Mouse (Mus musculus) midbrain, embryonic 16.5 days (tissue): ENCODE measurements at regions not wholly inside any gene's neighbourhood (a gene's known extent, or its start where the extent isn't known, plus 50 kb on each side); places are given as distances from the start of the nearest gene placed in this dataset.
A peak's percentile ranks its signal among the peaks of the same experiment; 100 is the strongest.

Experiments
- ATAC-seq: fragments of 200-750 bp; cut with Nextera tagmentation; 2 replicates; pipeline ENCODE4 v1.8.0; 2017; ENCODE audit warnings: moderate TSS enrichment
- H3K27ac ChIP-seq: fragments of 300-500 bp; sonication (generic); 2 replicates; pipeline ENCODE4 v1.5.1; 2014; ENCODE audit warnings: mild to moderate bottlenecking, low read length, mixed read lengths
- H3K27me3 ChIP-seq: fragments of 300-500 bp; sonication (generic); 2 replicates; pipeline ENCODE4 v1.6.1; 2014; ENCODE audit warnings: low read depth, low read length, mixed read lengths; ENCODE audit not compliant: control insufficient read depth, insufficient read depth
- H3K36me3 ChIP-seq: fragments of 300-500 bp; sonication (generic); 2 replicates; pipeline ENCODE4 v1.6.1; 2014; ENCODE audit warnings: mild to moderate bottlenecking, low read length, moderate library complexity, mixed read lengths; ENCODE audit not compliant: control insufficient read depth, insufficient read depth
- H3K4me1 ChIP-seq: fragments of 300-500 bp; sonication (generic); 2 replicates; pipeline ENCODE4 v1.6.1; 2014; ENCODE audit warnings: mild to moderate bottlenecking, low read length, mixed read lengths; ENCODE audit not compliant: control insufficient read depth, insufficient read depth
- H3K4me2 ChIP-seq: fragments of 300-500 bp; sonication (generic); 2 replicates; pipeline ENCODE4 v1.6.1; 2014; ENCODE audit warnings: mild to moderate bottlenecking, low read length, mixed read lengths
- H3K4me3 ChIP-seq: fragments of 300-500 bp; sonication (generic); 2 replicates; pipeline ENCODE4 v1.5.1; 2014; ENCODE audit warnings: low read depth, mild to moderate bottlenecking, low read length, moderate library complexity, mixed read lengths
- H3K9ac ChIP-seq: fragments of 300-500 bp; sonication (generic); 2 replicates; pipeline ENCODE4 v1.6.1; 2014; ENCODE audit warnings: low read depth, low read length, mixed read lengths
- H3K9me3 ChIP-seq: fragments of 300-500 bp; sonication (generic); replicated peaks from 2 replicates; pipeline ENCODE4 v1.6.1; 2014; ENCODE audit warnings: mild to moderate bottlenecking, low read length, mixed read lengths; ENCODE audit not compliant: control insufficient read depth, poor library complexity, severe bottlenecking
- WGBS: fragments of 180-500 bp; shearing (Covaris S2); extraction: QIAGEN DNeasy Blood & Tissue Kit; methylation state at CpG from one replicate; pipeline ENCODE4 v1.1.7; 2014; 5-methylcytosine and 5-hydroxymethylcytosine counted together

DNA sequence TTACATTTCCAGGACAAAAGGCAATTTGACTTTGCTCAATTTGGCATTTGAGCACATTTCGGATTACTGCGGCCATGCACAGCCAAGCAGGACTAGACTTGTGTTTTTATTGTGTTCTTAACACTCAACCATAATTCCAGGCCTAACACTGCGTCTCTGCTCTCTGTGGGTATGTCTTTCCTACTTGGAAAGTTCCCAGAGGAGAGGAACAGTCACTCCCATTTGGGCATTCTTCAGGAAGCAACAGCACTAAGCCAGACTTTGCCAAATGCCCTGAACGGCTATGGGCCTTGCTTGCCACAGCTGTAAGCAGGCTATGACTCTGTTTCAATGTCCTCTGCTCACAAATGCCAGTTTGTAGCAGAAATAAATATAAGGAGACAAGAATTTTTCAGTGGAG lies 56.5 kb upstream of the Pdk3 start:
- H3K9me3 ChIP-seq = no peaks in the 10 kb centered on the region
- WGBS = 78% methylated on average over 4 of the region's 4 CpGs
- H3K4me1 ChIP-seq = no peaks in the 10 kb centered on the region
- H3K4me2 ChIP-seq = no peak overlapping the region
- no peak overlapping the region for H3K4me3 ChIP-seq
- no peaks in the 10 kb centered on the region for H3K27me3 ChIP-seq
- no peak for ATAC-seq
- H3K9ac ChIP-seq = no peak overlapping the region
- no peaks in the 10 kb centered on the region for H3K36me3 ChIP-seq
- H3K27ac ChIP-seq = no peak overlapping the region

DNA sequence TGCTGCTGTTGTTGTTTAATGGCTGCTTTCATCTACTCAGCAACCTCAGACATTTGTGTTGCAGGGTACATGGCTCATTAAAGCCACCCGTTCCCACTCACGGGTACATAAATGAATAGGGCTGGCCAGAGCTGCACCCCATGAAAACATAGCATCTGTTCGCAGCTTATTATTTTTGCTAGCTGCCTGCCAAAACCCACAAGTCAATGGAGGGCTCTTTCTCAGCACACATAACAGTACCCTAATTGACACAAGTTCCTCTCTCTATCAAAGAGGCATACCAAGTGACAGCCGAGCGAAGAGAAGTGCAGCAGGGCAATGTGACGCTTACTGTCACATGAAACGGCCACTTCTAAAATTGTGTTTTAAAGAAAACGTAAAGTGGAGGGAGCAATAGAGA lies 57.0 kb upstream of the Pdk3 start:
- peak overlapping the region; percentile 25 for H3K4me3 ChIP-seq
- no peaks in the 10 kb centered on the region for H3K36me3 ChIP-seq
- no peaks in the 10 kb centered on the region for H3K9me3 ChIP-seq
- no peak overlapping the region for H3K27ac ChIP-seq
- peak; percentile 57 for ATAC-seq
- peak overlapping the region; percentile 45 for H3K4me2 ChIP-seq
- no peaks in the 10 kb centered on the region for H3K4me1 ChIP-seq
- 60% methylated on average over 8 of the region's 8 CpGs for WGBS
- no peaks in the 10 kb centered on the region for H3K27me3 ChIP-seq
- H3K9ac ChIP-seq = no peak overlapping the region

DNA sequence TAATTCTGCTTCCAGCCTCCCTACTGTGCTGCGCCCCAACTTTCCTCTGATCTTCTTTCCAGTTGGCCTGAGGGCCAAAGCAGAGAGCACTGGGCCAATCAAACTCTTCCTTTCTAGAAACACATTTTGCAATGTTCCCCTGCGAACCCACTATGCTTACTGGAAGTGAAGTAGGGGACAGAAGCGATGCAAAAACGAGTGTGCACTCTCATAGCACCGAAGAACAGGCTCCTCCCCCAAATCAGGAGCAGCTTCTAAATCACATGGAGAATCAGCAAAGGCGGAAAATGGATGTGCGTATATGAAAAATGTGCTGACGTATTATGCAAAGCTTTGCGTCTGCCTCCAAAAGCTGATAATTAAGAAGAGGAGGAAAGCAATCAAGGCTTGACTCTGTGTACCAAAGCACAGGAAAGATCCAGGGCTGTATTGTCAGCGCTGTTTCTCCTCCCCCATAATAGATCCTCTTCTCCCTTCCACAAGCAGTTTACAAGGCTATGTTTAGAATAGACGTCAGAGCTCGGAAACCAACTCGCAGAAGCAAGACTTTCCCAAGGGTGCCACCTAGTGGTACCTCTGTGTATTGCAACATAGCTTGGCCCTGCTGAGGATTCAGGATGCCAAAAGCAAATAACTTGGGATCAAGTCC lies 57.5 kb upstream of the Pdk3 start:
- WGBS = 42% methylated on average over 13 of the region's 13 CpGs

DNA sequence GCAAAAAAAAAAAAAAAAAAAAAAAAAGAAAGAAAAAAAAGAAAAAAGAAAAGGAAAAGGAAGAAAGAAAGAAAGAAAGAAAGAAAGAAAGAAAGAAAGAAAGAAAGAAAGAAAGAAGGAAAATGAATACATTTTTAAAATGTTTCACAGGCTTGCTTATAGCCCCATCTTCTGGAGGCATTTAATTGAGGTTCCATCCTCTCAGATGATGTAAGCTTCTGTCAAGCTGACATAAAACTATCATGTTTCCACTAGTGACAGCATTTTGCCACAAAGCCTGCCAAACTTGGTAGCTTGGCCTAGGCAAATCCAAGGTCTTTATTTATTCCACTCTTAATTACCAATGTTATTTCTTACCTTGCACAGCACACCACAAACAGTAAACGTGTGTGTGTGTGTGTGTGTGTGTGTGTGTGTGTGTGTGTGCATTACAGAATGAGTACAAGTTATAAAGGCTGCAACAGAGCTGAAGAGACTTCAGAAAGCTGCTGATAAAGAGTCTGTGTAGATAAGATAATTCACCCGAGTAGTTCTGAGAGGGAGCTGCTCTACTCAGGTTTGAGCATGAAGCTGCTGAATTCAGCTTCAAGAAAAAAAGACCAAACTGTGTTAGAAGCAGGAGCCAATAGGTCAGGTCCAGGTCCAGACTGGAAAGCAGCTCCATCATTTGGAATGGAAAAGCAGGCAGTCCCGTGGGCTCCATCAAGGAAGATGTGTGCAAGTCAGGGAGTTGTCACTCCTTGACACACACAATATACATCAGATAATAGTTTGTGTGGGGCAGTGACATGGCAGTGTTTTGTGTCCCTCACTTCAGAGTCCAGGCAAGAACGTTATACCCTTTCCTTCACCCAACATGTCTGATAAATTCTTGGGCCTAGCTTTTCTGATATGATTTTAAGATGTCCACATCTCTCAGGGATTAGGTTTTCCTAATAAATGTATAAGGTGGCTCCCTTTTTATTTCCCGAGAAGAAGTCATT lies 65.1 kb upstream of the Pdk3 start:
- Histone ChIP-seq H3K9ac (no peak overlapping the region), H3K27me3 (no peaks in the 10 kb centered on the region), H3K36me3 (no peaks in the 10 kb centered on the region), H3K27ac (no peak overlapping the region), H3K4me1 (no peaks in the 10 kb centered on the region), H3K9me3 (no peaks in the 10 kb centered on the region), H3K4me3 (no peak overlapping the region), H3K4me2 (no peak overlapping the region)
- ATAC-seq = no peak
- WGBS = 79% methylated on average over 5 of the region's 5 CpGs

More for the DNA sequence above, 57.5 kb upstream of the Pdk3 start:
- H3K9me3 ChIP-seq = no peaks in the 10 kb centered on the region
- H3K4me3 ChIP-seq = peak overlapping the region; percentile 25
- H3K36me3 ChIP-seq = no peaks in the 10 kb centered on the region
- H3K27ac ChIP-seq = peak overlapping the region; percentile 19; the same call in 1 of the 2 replicates
- peak overlapping the region; percentile 43; the same call in 1 of the 2 replicates for H3K9ac ChIP-seq
- no peaks in the 10 kb centered on the region for H3K4me1 ChIP-seq
- peak; percentile 95 for ATAC-seq
- H3K4me2 ChIP-seq = peak overlapping the region; percentile 45
- no peaks in the 10 kb centered on the region for H3K27me3 ChIP-seq

DNA sequence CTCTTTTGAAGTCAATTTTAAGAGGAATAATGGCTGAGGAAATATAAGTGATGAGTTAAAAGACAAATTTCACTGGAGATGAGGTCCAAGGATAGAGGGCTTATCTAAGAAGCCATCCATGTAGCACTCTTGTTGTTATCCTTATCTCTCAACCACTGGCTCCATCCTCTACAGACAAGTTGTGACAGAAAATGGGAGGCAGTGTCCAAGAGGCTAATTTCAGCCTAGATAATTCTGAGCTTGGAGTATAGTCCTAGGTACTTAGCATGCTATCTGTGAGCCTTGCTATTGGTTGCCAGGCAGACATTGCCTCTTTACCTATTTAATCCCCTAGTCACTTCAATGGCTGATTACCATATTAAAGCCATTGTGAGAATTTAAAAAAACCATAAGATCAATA lies 65.2 kb upstream of the AU015836 start:
- Histone ChIP-seq H3K27ac (no peak overlapping the region), H3K4me1 (no peaks in the 10 kb centered on the region), H3K4me3 (no peak overlapping the region), H3K9ac (no peak overlapping the region), H3K27me3 (no peaks in the 10 kb centered on the region), H3K9me3 (no peaks in the 10 kb centered on the region), H3K36me3 (no peaks in the 10 kb centered on the region), H3K4me2 (no peak overlapping the region)
- no peak for ATAC-seq

DNA sequence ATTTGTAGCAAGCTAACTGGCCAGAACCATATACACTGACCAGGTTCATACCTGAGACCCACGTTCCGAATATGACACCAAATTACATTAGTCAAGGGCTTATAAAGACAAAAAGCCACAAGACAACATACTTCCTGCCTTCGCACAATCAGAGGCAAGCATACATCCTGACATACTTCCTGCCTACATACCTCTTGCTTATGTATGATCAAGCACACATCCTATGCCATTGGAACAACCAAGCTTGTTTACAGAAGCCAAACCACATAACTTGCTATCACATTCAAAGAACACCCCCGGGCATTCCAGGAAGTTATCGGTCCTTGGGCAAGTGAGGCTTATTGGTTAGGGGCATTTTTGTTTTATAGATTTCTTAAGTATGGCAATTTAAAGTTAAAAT lies 62.9 kb upstream of the AU015836 start:
- Histone ChIP-seq H3K36me3 (no peaks in the 10 kb centered on the region), H3K27ac (no peak overlapping the region), H3K9me3 (no peaks in the 10 kb centered on the region), H3K4me1 (no peaks in the 10 kb centered on the region), H3K9ac (no peak overlapping the region), H3K4me3 (no peak overlapping the region), H3K4me2 (no peak overlapping the region), H3K27me3 (no peaks in the 10 kb centered on the region)
- 89% methylated on average over 5 of the region's 5 CpGs for WGBS
- no peak for ATAC-seq

DNA sequence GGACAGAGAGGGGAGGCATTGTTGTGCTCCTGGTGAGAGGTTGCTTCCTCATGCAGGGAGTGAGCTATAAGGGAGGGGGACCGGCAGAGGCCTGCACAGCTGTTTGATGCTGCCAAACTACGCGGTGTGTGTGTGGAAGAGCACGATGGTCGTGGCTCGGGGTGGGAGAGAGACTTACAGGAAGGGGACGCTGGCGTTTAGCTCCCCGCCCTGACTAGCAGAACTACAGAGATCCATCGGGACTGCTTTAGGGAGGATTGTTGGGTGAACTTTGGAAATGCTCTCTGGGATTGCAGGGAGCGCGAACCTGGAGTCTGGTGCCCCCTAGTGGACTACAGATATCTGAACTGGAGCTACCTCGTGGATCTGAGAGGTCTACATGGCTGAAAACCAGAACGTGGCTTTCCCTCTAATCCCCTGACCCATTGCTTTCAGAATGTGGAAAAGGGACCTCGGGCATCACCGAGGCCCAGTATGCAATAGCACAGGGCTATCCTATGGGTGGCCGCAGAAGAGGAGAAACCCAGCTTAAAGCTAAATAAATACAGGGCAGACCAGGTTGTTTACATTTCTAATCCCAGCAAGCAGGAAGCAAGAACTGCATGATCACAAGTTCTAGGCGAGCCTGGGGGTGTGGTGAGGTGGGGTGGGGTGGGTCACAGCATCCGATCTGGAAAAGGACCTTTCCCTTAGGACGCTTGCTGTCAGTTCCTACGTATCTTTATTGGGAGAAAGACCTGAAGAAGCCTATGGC lies 57.2 kb upstream of the AU015836 start:
- Histone ChIP-seq H3K9ac (0 out of 2 replicates have a peak overlapping the region, but pooled peaks have one; percentile 35), H3K9me3 (no peaks in the 10 kb centered on the region), H3K36me3 (no peaks in the 10 kb centered on the region), H3K27ac (no peak overlapping the region), H3K4me1 (no peaks in the 10 kb centered on the region), H3K27me3 (no peaks in the 10 kb centered on the region), H3K4me2 (peak overlapping the region; percentile 57), H3K4me3 (peak overlapping the region; percentile 22; the same call in 1 of the 2 replicates)
- peak; percentile 73 for ATAC-seq
- 22% methylated on average over 21 of the region's 21 CpGs for WGBS

DNA sequence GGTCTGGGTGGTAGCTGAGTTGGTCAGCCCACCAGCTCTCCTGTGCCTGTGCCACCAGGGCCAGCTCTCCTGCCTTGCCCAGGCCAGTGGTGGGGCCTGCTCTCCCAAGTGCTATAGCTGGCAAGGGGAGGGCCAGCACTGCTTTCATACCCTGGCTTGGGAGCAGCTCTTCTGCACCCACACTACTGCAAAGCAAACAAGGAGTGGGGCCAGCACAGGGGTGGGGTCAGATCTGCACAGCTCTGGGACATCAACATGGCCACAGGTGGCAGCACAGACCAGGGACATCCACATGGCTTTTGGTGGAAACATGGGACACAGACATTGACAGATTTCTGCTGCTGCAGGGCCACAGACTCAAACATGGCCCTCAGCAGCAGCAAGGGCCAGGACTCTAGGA lies 52.9 kb upstream of the AU015836 start:
- H3K27ac ChIP-seq = no peak overlapping the region
- H3K27me3 ChIP-seq = no peaks in the 10 kb centered on the region
- no peaks in the 10 kb centered on the region for H3K4me1 ChIP-seq
- H3K4me3 ChIP-seq = no peak overlapping the region
- no peaks in the 10 kb centered on the region for H3K9me3 ChIP-seq
- no peaks in the 10 kb centered on the region for H3K36me3 ChIP-seq
- no peak for ATAC-seq
- H3K9ac ChIP-seq = no peak overlapping the region
- no peak overlapping the region for H3K4me2 ChIP-seq
